ENCODE assay signal across 26 mouse cellular contexts in genomic region chr4:152788431-152788830, GRCm38 (mm10).
DNase-seq lines count a peak whose midpoint lies in the region; ATAC-seq lines count a peak whose summit lies in the region.
"Had no signal": no experiment of that assay in that cellular context is flagged by ENCODE, and none has a peak within 500 bp of the region (broad histone marks: within the 10 kb centered on the region; RNA-seq: fewer than 3 reads in every experiment).

No protein-coding gene starts in this region.

- DNase-seq in frontal cortex, postnatal 10 days (ENCODE audit: low spot score in 2 of 2): no peak
- DNase-seq in frontal cortex, postnatal 36 days (ENCODE audit: low spot score in 2 of 2): peak; percentile 21 to 44
- peak; percentile 63 to 67 for DNase-seq in right cerebral cortex, postnatal 10 days (ENCODE audit: low spot score in 2 of 2)
- no peak for DNase-seq in urinary bladder, postnatal 36 days (ENCODE audit: low spot score in 2 of 2)
- no peak for DNase-seq in heart, embryonic 10.5 days (ENCODE audit: low spot score)
- DNase-seq: adrenal gland, postnatal 14 days; cerebellum, adult 18-20 months; cerebellum, postnatal 25 days; gastrocnemius, postnatal 25 days; kidney, adult 11 months; liver, embryonic 13.5 days; lung, embryonic 14.5 days; lung, postnatal 36 days; retina, postnatal 1 day; thymus, adult 2 months had no signal

- H3K27me3 ChIP-seq in midbrain, embryonic 16.5 days (ENCODE audit: control insufficient read depth, insufficient read depth, low read depth, low read length): no peaks in the 10 kb centered on the region
- H3K27me3 ChIP-seq in midbrain, embryonic 13.5 days: no peaks in the 10 kb centered on the region
- H3K27me3 ChIP-seq in heart, embryonic 10.5 days (ENCODE audit: insufficient read depth, poor library complexity, severe bottlenecking): no peaks in the 10 kb centered on the region
- H3K27me3 ChIP-seq: CH12.LX; embryonic facial prominence, embryonic 15.5 days; liver, embryonic 13.5 days; stomach, embryonic 15.5 days had no signal

- H3K9ac ChIP-seq in midbrain, embryonic 16.5 days (ENCODE audit: low read depth, low read length): no peak overlapping the region
- H3K9ac ChIP-seq in midbrain, embryonic 13.5 days (replicated peaks): no peak overlapping the region
- H3K9ac ChIP-seq: embryonic facial prominence, embryonic 15.5 days; liver, embryonic 13.5 days; lung, embryonic 14.5 days; stomach, embryonic 15.5 days had no signal

- ATAC-seq in frontal cortex, adult (ENCODE audit: low TSS enrichment): peak; percentile 41
- ATAC-seq in midbrain, embryonic 16.5 days: no peak
- no peak for ATAC-seq in midbrain, embryonic 13.5 days
- ATAC-seq: hindbrain, postnatal 0 days had no signal

- WGBS in midbrain, embryonic 16.5 days: 79% methylated on average over 7 of the region's 7 CpGs
- 82% methylated on average over 7 of the region's 7 CpGs for WGBS in midbrain, embryonic 13.5 days
- WGBS in heart, embryonic 10.5 days: 79% methylated on average over 7 of the region's 7 CpGs

- H3K27ac ChIP-seq in midbrain, embryonic 16.5 days (ENCODE audit: low read length): peak overlapping the region; percentile 33
- no peak overlapping the region for H3K27ac ChIP-seq in midbrain, embryonic 13.5 days
- no peak overlapping the region for H3K27ac ChIP-seq in heart, embryonic 10.5 days
- H3K27ac ChIP-seq: embryonic facial prominence, embryonic 15.5 days; hindbrain, embryonic 10.5 days; hindbrain, postnatal 0 days; kidney, postnatal 0 days; liver, embryonic 13.5 days; midbrain, embryonic 10.5 days; stomach, embryonic 15.5 days had no signal

- no peak overlapping the region for H3K4me2 ChIP-seq in midbrain, embryonic 16.5 days (ENCODE audit: low read length)
- no peak overlapping the region for H3K4me2 ChIP-seq in midbrain, embryonic 13.5 days (replicated peaks)
- H3K4me2 ChIP-seq: embryonic facial prominence, embryonic 15.5 days; liver, embryonic 13.5 days; lung, embryonic 14.5 days; stomach, embryonic 15.5 days had no signal

- H3K4me1 ChIP-seq in midbrain, embryonic 16.5 days (ENCODE audit: control insufficient read depth, insufficient read depth, low read length): no peaks in the 10 kb centered on the region
- H3K4me1 ChIP-seq in midbrain, embryonic 13.5 days (replicated peaks): peaks cover 10% of the 10 kb centered on the region
- no peaks in the 10 kb centered on the region for H3K4me1 ChIP-seq in heart, embryonic 10.5 days
- H3K4me1 ChIP-seq: embryonic facial prominence, embryonic 15.5 days; liver, embryonic 13.5 days; stomach, embryonic 15.5 days had no signal

- H3K36me3 ChIP-seq in midbrain, embryonic 16.5 days (ENCODE audit: control insufficient read depth, insufficient read depth, low read length): no peaks in the 10 kb centered on the region
- no peaks in the 10 kb centered on the region for H3K36me3 ChIP-seq in midbrain, embryonic 13.5 days
- H3K36me3 ChIP-seq in heart, embryonic 10.5 days: no peaks in the 10 kb centered on the region
- H3K36me3 ChIP-seq: embryonic facial prominence, embryonic 15.5 days; hindbrain, embryonic 10.5 days; liver, embryonic 13.5 days; midbrain, embryonic 10.5 days; stomach, embryonic 15.5 days had no signal

- H3K4me3 ChIP-seq in midbrain, embryonic 16.5 days (ENCODE audit: low read depth, low read length): no peak overlapping the region
- no peak overlapping the region for H3K4me3 ChIP-seq in midbrain, embryonic 13.5 days (replicated peaks)
- no peak overlapping the region for H3K4me3 ChIP-seq in heart, embryonic 10.5 days
- H3K4me3 ChIP-seq: embryonic facial prominence, embryonic 15.5 days; hindbrain, embryonic 10.5 days; liver, embryonic 13.5 days; midbrain, embryonic 10.5 days; myocyte; stomach, embryonic 15.5 days had no signal

- H3K9me3 ChIP-seq in midbrain, embryonic 16.5 days (replicated peaks; ENCODE audit: control insufficient read depth, low read length, poor library complexity, severe bottlenecking): peaks cover 5% of the 10 kb centered on the region; the same call in 1 of the 2 replicates
- peaks cover 8% of the 10 kb centered on the region for H3K9me3 ChIP-seq in midbrain, embryonic 13.5 days
- 0 out of 2 replicates have a peak, but pooled peaks cover 5% of the 10 kb centered on the region for H3K9me3 ChIP-seq in heart, embryonic 10.5 days
- H3K9me3 ChIP-seq: embryonic facial prominence, embryonic 15.5 days; stomach, embryonic 15.5 days had no signal

Comparison
In these comparisons a context has a peak if more than half of its experiments do, and no peak if none do; other contexts are left out.
1. DNase-seq: peak in frontal cortex, postnatal 36 days (2 of 2) and right cerebral cortex, postnatal 10 days (2 of 2); none in frontal cortex, postnatal 10 days (0 of 2), urinary bladder, postnatal 36 days (0 of 2) and heart, embryonic 10.5 days (single experiment).